Mouse (Mus musculus) bone marrow, adult 2 months (tissue): Measurements from ENCODE around the gene Myt1. TPM values are rescaled to one million over a fixed set of nuclear protein-coding genes. Genes with fewer than 3 reads are reported as not detected.
"Not testable (repeated sequence)": the region's sequence is repeated elsewhere in the genome, so short reads cannot be mapped to it uniquely, and the experiment has no call there.

ENCODE experiments used
- H3K27ac ChIP-seq: fragments of 200-500 bp; 2 replicates; pipeline ENCODE4 v1.5.1; 2012; ENCODE audit warnings: low read depth, mild to moderate bottlenecking, control low read depth, inconsistent platforms, low read length; ENCODE audit not compliant: control insufficient read depth, poor library complexity, insufficient read depth
- H3K4me1 ChIP-seq: fragments of 200-500 bp; 2 replicates; pipeline ENCODE4 v1.6.1; 2011; ENCODE audit warnings: low read length; ENCODE audit not compliant: control insufficient read depth, insufficient read depth
- H3K4me3 ChIP-seq: fragments of 200-500 bp; replicated peaks from 2 replicates; pipeline ENCODE3; 2011; ENCODE audit warnings: mild to moderate bottlenecking, low read depth, low read length, control low read depth; ENCODE audit not compliant: control insufficient read depth
- CTCF ChIP-seq: fragments of 200-500 bp; IDR thresholded peaks from 2 replicates; pipeline ENCODE4 v1.5.1; 2011; ENCODE audit warnings: low read length, control low read depth; ENCODE audit not compliant: control insufficient read depth, insufficient read depth
- POLR2A ChIP-seq: fragments of 200-500 bp; IDR thresholded peaks from 2 replicates; pipeline ENCODE4 v1.6.1; 2011; ENCODE audit warnings: low read depth, mild to moderate bottlenecking, control low read depth, low read length, borderline replicate concordance; ENCODE audit not compliant: control insufficient read depth
- WGBS: fragments of 180-500 bp; shearing (Covaris S2); methylation state at CpG from one replicate; pipeline ENCODE4 v1.1.7; 2018; 5-methylcytosine and 5-hydroxymethylcytosine counted together
- polyA plus RNA-seq: library from polyadenylated mRNA; stranded (reverse); fragments of >200 nt; gene quantifications from 2 replicates; pipeline ENCODE4 v1.2.4, GENCODE M21; 2011; ENCODE audit warnings: low replicate concordance; ENCODE audit not compliant: missing spikeins, insufficient read depth, insufficient read length

Gene Myt1
- polyA plus RNA-seq, 1 experiment: not detected

GRCm38 (mm10) chr2:181768451-181768850, 5.3 kb downstream of the Myt1 start:
- no peak overlapping the region for H3K27ac ChIP-seq
- no peak for TF ChIP-seq POLR2A
- no peak for TF ChIP-seq CTCF
- H3K4me3 ChIP-seq: no peak overlapping the region
- H3K4me1 ChIP-seq: no peaks in the 10 kb centered on the region

- H3K4me1 ChIP-seq: no peaks in the 10 kb centered on the region
- H3K4me3 ChIP-seq: no peak overlapping the region
- TF ChIP-seq CTCF (no peak), POLR2A (no peak)
- no peak overlapping the region for H3K27ac ChIP-seq
- 67% methylated on average over 2 of the region's 2 CpGs for WGBS
Observed at GRCm38 (mm10) chr2:181769397-181769796, 6.3 kb downstream of the Myt1 start.

- 64% methylated on average over 2 of the region's 2 CpGs for WGBS
- no peak overlapping the region for H3K4me3 ChIP-seq
- TF ChIP-seq POLR2A (no peak), CTCF (no peak)
- no peak overlapping the region for H3K27ac ChIP-seq
- H3K4me1 ChIP-seq: no peaks in the 10 kb centered on the region
Observed at GRCm38 (mm10) chr2:181773203-181773602, 10.1 kb downstream of the Myt1 start.

- Histone ChIP-seq H3K4me1 (no peaks in the 10 kb centered on the region), H3K4me3 (no peak overlapping the region), H3K27ac (no peak overlapping the region)
- 54% methylated on average over 1 of the region's 1 CpGs for whole genome bisulfite sequencing
- TF ChIP-seq CTCF (no peak), POLR2A (no peak)
Observed at GRCm38 (mm10) chr2:181775786-181776185, 12.7 kb downstream of the Myt1 start.

- H3K4me3 ChIP-seq: no peak overlapping the region
- no peak overlapping the region for H3K27ac ChIP-seq
- 43% methylated on average over 2 of the region's 2 CpGs for WGBS
- H3K4me1 ChIP-seq: no peaks in the 10 kb centered on the region
- TF ChIP-seq POLR2A: no peak
- TF ChIP-seq CTCF: peak; percentile 27; the same call in 1 of the 2 replicates
Observed at GRCm38 (mm10) chr2:181777715-181778114, 14.6 kb downstream of the Myt1 start.

- Histone ChIP-seq H3K4me3 (no peak overlapping the region), H3K4me1 (no peaks in the 10 kb centered on the region), H3K27ac (no peak overlapping the region)
- TF ChIP-seq CTCF: no peak
- no peak for TF ChIP-seq POLR2A
- WGBS: 46% methylated on average over 1 of the region's 1 CpGs
Observed at GRCm38 (mm10) chr2:181781421-181781820, 18.3 kb downstream of the Myt1 start.

GRCm38 (mm10) chr2:181787852-181788251, 24.7 kb downstream of the Myt1 start:
- WGBS: 71% methylated on average over 5 of the region's 5 CpGs
- H3K27ac ChIP-seq: no peak overlapping the region
- H3K4me1 ChIP-seq: no peaks in the 10 kb centered on the region
- TF ChIP-seq POLR2A (no peak), CTCF (no peak)
- H3K4me3 ChIP-seq: no peak overlapping the region

GRCm38 (mm10) chr2:181789396-181789795, 26.3 kb downstream of the Myt1 start:
- TF ChIP-seq CTCF (no peak), POLR2A (no peak)
- no peak overlapping the region for H3K27ac ChIP-seq
- 70% methylated on average over 6 of the region's 6 CpGs for WGBS

GRCm38 (mm10) chr2:181793186-181793585, 30.1 kb downstream of the Myt1 start:
- not testable (repeated sequence) for H3K4me1 ChIP-seq, H3K27ac ChIP-seq, H3K4me3 ChIP-seq
- WGBS: 76% methylated on average over 8 of the region's 8 CpGs

More at GRCm38 (mm10) chr2:181789396-181789795, 26.3 kb downstream of the Myt1 start:
- H3K4me3 ChIP-seq: no peak overlapping the region
- no peaks in the 10 kb centered on the region for H3K4me1 ChIP-seq
